9 mouse cellular contexts compared by ENCODE assay signal in the genomic region with DNA sequence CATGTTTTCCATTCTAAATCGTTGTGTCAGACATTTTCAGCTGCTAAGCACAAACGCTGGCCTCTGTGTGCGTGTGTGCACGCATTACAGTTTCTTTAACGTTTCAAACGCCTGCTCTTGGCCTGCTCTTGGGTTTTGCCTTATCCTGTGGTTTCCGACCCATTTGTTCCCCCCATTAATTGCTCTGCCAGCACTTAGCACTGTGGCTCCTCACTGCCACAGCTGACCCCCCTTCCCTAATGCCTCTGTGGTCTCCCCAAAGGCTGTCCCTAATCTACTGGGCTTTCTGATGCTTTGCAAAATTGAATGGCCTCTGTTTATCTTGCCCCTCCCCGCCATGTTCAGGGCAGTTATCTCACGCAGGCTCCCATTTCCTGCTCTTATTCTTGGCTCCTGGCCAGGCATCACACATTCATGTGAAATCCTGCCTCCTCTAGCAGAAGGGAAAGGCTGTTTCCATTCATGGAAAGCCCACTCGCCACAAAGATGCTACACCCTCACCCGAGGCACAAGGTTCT.
DNase-seq lines count a peak whose midpoint lies in the region; ATAC-seq and TF ChIP-seq lines count a peak whose summit lies in the region.
"Had no signal": no experiment of that assay in that cellular context is flagged by ENCODE, and none has a peak within 500 bp of the region (broad histone marks: within the 10 kb centered on the region; RNA-seq: fewer than 3 reads in every experiment).

No protein-coding gene starts in this region.

- no peak overlapping the region for H3K4me3 ChIP-seq in heart, adult 2 months
- no peak overlapping the region for H3K4me3 ChIP-seq in intestine, postnatal 0 days (ENCODE audit: low read depth, low read length)
- no peak overlapping the region for H3K4me3 ChIP-seq in lung, adult 2 months (replicated peaks; ENCODE audit: extremely low read depth, low read depth, low read length)
- H3K4me3 ChIP-seq: erythroblast, embryonic 14.5 days had no signal

- ATAC-seq in intestine, postnatal 0 days: 0 out of 2 replicates have a peak, but pooled peaks have one; percentile 10

- no peak overlapping the region for H3K4me2 ChIP-seq in intestine, postnatal 0 days (replicated peaks; ENCODE audit: low read depth)

- no peak overlapping the region for H3K9ac ChIP-seq in heart, adult 2 months (ENCODE audit: low read depth, low read length)
- no peak overlapping the region for H3K9ac ChIP-seq in intestine, postnatal 0 days (ENCODE audit: low read depth, low read length)

- H3K79me2 ChIP-seq in heart, adult 2 months (replicated peaks; ENCODE audit: control insufficient read depth, insufficient read depth, low read length): no peaks in the 10 kb centered on the region

- no peak for TF ChIP-seq CTCF in heart, adult 2 months (IDR thresholded peaks at IDR 0.05)
- TF ChIP-seq CTCF in intestine, postnatal 0 days (IDR thresholded peaks at IDR 0.05; ENCODE audit: low read depth): no peak
- TF ChIP-seq CTCF in lung, adult 2 months (IDR thresholded peaks at IDR 0.05; ENCODE audit: insufficient read depth, low read length): no peak

- intact Hi-C loops in heart, adult 2 months (cut with DNase I): no loop called here

- peak; percentile 13 for DNase-seq in adrenal gland, postnatal 25 days
- no peak for DNase-seq in adrenal gland, adult 2 months
- peak; percentile 34 to 63 for DNase-seq in heart, adult 2 months
- DNase-seq in lung, adult 2 months: peak; percentile 15
- peak; percentile 35 for DNase-seq in retina, postnatal 1 day
- no peak for DNase-seq in thymus, postnatal 36 days
- DNase-seq in frontal cortex, postnatal 36 days (ENCODE audit: low spot score in 2 of 2): no peak

- TF ChIP-seq EP300 in heart, adult 2 months (IDR thresholded peaks at IDR 0.05; ENCODE audit: insufficient read depth, low read depth, low read length): no peak

- 23% methylated on average over 11 of the region's 11 CpGs for WGBS in heart, adult 2 months
- 24% methylated on average over 11 of the region's 11 CpGs for WGBS in intestine, postnatal 0 days
- WGBS in lung, adult 2 months: 17% methylated on average over 11 of the region's 11 CpGs

- H3K27me3 ChIP-seq in heart, adult 2 months (ENCODE audit: control insufficient read depth, insufficient read depth, low read length): no peaks in the 10 kb centered on the region
- no peaks in the 10 kb centered on the region for H3K27me3 ChIP-seq in intestine, postnatal 0 days (replicated peaks; ENCODE audit: control insufficient read depth, insufficient read depth, low read length)

- H3K36me3 ChIP-seq in heart, adult 2 months (ENCODE audit: control insufficient read depth, insufficient read depth, low read length): no peaks in the 10 kb centered on the region
- no peaks in the 10 kb centered on the region for H3K36me3 ChIP-seq in intestine, postnatal 0 days (ENCODE audit: control insufficient read depth, insufficient read depth)

- H3K4me1 ChIP-seq in heart, adult 2 months (ENCODE audit: control insufficient read depth, insufficient read depth, low read length): peaks cover 1% of the 10 kb centered on the region; the same call in 1 of the 2 replicates
- H3K4me1 ChIP-seq in intestine, postnatal 0 days (replicated peaks; ENCODE audit: control insufficient read depth, insufficient read depth, low read length): no peaks in the 10 kb centered on the region
- H3K4me1 ChIP-seq in lung, adult 2 months (ENCODE audit: control insufficient read depth, insufficient read depth, low read length): no peaks in the 10 kb centered on the region; the same call in 1 of the 2 replicates

- H3K9me3 ChIP-seq in intestine, postnatal 0 days (ENCODE audit: control insufficient read depth): no peaks in the 10 kb centered on the region

- no peak for TF ChIP-seq POLR2A in heart, adult 2 months (IDR thresholded peaks at IDR 0.05; ENCODE audit: insufficient read depth, low read depth, low read length)
- no peak for TF ChIP-seq POLR2A in lung, adult 2 months (IDR thresholded peaks at IDR 0.05; ENCODE audit: borderline replicate concordance, extremely low read depth, low read depth, low read length)

- H3K27ac ChIP-seq in heart, adult 2 months: peak overlapping the region; percentile 9; the same call in 1 of the 2 replicates
- no peak overlapping the region for H3K27ac ChIP-seq in intestine, postnatal 0 days (ENCODE audit: low read depth, low read length)

Comparison
In these comparisons a context has a peak if more than half of its experiments do, and no peak if none do; other contexts are left out.
1. DNase-seq: peak in adrenal gland, postnatal 25 days (single experiment), heart, adult 2 months (2 of 2), lung, adult 2 months (single experiment) and retina, postnatal 1 day (single experiment); none in adrenal gland, adult 2 months (single experiment), thymus, postnatal 36 days (0 of 2) and frontal cortex, postnatal 36 days (0 of 2).